Mouse (Mus musculus) brain, embryonic 18.5 days (tissue): ENCODE measurements around the gene Slc7a1.
A peak's percentile ranks its signal among the peaks of the same experiment; 100 is the strongest.

Experiments
- DNase-seq: peaks from one replicate; pipeline ENCODE4 v3.0.0-alpha.2; 2012; ENCODE audit warnings: low read depth, low spot score

Gene Slc7a1

DNA sequence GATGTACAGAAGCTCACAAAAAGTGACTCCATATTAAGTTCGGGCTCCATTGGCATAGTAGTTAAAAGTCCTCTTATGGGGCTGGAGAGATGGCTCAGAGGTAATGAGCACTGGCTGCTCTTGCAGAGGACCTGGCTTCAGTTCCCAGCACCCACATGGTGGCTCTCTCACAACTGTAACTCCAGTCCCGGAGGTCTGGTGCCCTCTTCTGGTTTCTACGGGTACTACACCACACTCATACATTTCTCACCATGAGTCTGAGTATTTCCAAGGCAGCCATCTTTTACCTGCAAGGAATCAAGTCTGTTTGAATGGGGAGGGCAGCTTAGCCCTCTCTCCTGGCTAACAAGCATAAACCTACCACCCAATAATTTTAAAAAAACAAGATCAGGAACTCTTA lies 30.5 kb downstream of the Slc7a1 start:
- no peak for DNase-seq

GRCm38 (mm10) chr5:148367816-148368215 lies 31.9 kb downstream of the Slc7a1 start:
- no peak for DNase-seq

GRCm38 (mm10) chr5:148366455-148366854 lies 33.2 kb downstream of the Slc7a1 start:
- DNase-seq: no peak

GRCm38 (mm10) chr5:148363441-148364113 lies 36.1 kb downstream of the Slc7a1 start:
- DNase-seq: no peak

- no peak for DNase-seq
Measured at GRCm38 (mm10) chr5:148362296-148362695, 37.4 kb downstream of the Slc7a1 start.

GRCm38 (mm10) chr5:148361759-148362010 lies 38.0 kb downstream of the Slc7a1 start:
- DNase-seq: no peak

DNA sequence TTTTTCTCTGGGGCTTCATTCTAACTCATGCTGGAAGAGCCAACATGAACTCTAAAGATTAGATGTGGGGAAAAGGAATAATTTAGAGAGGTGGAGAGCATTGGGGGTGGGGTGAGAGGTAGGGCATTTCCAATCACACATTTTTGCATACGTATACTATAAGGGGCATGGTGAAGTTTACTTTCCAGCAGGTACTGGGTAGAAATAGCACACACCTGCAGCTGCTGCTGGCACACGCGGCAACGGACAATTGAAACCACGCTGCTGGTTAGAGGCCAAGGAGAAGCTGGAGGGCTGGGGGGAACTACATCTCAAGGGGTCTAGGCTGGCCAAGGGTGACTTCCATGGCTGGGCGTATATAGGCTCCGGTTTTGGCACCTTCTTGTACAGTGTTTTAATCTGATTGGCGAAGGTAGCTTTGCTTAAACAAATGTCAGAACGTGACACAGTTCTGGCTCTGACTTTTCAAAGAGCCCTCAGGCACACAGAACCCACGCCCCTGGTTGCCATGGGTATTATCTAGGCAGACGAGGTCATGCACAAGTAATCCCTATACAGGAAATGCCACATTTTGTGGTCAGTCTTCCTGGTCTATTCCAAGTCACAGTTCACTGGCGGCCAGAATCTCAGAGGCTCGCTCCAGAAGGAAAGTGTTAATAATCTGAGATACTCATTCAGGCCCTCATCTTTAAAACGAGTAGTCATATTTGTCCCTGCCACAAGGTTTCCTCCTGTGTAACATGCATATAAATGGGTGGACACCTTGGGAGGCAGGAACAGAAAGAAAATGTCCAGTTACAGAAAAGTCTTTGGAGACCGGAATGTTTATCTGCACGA lies 38.6 kb downstream of the Slc7a1 start:
- DNase-seq: no peak

- no peak for DNase-seq
Measured at GRCm38 (mm10) chr5:148359131-148359530, 40.6 kb downstream of the Slc7a1 start.

GRCm38 (mm10) chr5:148357168-148357567 lies 42.5 kb downstream of the Slc7a1 start:
- no peak for DNase-seq

DNA sequence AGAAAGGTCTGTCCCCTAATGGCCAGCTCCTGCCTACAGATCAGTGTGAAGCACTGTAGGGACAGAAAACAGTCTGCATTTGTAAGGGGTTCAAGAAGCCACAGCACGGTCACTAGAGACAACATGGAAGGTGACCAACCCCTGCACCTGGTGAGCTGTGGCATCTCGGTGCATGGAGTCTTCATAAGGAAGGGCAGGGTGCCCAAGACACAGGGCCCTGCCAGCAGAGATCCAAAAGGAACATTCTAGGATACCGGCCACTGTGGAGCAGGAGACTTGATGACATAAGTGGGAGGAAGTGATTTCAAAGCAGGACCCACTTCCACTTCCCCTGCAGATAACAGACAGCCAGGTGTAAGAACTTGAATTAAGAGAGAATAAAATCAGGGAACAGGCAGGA lies 43.9 kb downstream of the Slc7a1 start:
- DNase-seq: no peak

DNA sequence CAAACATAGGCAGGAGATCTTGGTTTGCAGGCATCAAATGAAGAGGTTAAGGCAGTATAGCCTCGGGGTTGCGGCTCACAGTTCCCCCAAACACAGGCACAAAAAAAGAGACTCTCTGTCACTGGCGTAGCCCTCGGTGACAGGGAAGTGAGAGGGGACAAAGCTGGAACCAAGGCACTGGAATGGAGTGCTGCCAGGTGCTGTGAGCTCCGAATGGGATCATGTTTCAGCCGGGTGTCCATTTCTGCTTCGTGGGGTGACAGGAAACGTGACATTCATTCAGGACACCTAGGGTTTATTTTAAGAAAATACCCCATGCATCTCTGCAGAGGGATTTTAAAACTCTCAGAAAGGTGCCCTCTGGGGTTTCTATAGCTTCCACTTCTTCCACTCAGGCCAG lies 45.2 kb downstream of the Slc7a1 start:
- no peak for DNase-seq

- DNase-seq: no peak
Measured at GRCm38 (mm10) chr5:148353429-148353828, 46.3 kb downstream of the Slc7a1 start.

DNA sequence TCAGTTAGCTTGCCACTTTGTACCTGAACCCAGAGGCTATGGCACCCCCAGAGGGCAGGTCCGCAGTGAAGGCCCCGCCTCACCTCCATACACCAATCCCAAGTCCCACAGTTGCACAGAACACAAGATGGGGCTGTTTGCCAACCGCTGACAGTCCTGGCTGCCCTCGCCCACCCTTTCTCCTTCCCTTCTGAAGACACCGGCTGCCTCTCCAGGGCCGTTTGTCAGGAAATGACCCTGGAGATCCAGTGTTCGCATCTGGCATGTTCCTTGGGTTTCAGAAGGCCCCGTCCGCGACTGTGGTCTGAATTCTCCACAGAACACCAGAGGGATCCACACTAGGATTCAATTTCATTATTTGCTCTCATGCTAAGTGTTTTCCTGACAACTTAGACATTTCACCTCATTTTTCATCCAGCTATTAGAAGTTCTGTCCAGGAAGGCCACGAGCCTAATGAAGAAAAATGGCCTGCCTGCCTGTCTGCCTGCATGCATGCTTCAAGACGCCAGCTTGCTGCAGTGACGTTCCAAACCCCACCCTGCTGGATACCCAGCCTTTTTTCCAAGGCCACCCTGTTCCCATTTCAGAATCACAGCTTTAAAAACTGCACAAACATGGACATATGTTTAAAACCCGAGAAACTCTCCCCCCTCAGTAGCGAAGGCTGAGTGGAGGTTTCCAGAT lies 50.2 kb downstream of the Slc7a1 start:
- DNase-seq: no peak

DNA sequence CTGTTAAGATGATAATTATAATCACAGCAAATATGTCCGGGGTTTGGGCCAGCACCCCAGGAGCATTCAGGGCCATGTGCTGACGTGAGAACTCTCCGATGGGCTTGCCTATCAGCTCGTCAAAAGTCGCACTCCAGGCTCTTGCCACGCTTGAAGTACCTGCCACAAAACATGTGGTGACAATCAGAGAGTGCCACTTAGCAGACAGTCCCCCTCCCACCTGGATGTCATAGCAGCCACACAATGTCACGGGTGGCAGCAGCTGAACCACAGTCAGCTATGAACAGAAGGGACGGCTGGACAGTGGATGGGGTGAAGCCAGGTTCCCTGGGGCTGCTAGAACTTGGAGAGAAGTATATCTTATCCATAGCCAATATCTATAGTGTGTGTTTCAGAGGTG lies 51.6 kb downstream of the Slc7a1 start:
- no peak for DNase-seq

DNA sequence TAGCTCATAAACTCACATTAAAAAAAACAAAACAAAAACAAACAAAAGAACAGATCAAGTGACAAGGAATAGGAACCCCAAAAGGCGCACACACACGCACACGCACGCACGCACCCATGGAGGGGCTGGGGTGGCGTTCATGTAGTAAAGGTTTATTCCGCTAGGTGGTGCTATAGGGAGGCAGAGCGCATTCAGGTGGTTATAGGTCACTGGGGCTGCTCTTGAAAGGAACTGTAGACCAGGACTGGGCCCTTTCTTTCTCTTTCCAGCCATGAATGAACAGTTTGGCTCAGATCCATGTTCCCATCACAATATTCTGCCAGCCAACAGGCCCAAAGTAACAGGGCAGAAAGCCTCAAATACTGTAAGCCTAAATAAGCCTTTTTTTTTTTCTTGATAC lies 53.2 kb downstream of the Slc7a1 start:
- DNase-seq: no peak

GRCm38 (mm10) chr5:148344374-148344773 lies 55.3 kb downstream of the Slc7a1 start:
- DNase-seq: no peak

- no peak for DNase-seq
Measured at GRCm38 (mm10) chr5:148342061-148342741, 57.5 kb downstream of the Slc7a1 start.

DNA sequence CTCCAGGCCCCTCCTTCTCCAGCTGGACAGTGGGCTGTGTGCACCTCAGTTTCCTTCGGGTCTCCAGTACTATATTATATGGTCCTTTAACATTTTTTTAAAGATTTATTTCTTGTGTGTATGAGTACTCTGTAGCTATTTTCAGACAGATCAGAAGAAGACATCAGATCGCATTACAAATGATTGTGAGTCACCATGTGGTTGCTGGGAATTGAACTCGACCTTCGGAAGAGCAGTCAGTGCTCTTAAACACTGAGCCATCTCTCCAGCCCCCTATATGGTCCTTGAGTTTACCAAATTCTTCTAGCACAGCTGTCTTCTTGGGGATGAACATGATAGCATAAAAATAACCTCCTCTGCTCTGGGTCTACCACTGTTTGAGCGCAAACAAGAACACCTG lies 60.6 kb downstream of the Slc7a1 start:
- no peak for DNase-seq

GRCm38 (mm10) chr5:148332622-148332974 lies 67.1 kb downstream of the Slc7a1 start:
- DNase-seq: peak; percentile 59

DNA sequence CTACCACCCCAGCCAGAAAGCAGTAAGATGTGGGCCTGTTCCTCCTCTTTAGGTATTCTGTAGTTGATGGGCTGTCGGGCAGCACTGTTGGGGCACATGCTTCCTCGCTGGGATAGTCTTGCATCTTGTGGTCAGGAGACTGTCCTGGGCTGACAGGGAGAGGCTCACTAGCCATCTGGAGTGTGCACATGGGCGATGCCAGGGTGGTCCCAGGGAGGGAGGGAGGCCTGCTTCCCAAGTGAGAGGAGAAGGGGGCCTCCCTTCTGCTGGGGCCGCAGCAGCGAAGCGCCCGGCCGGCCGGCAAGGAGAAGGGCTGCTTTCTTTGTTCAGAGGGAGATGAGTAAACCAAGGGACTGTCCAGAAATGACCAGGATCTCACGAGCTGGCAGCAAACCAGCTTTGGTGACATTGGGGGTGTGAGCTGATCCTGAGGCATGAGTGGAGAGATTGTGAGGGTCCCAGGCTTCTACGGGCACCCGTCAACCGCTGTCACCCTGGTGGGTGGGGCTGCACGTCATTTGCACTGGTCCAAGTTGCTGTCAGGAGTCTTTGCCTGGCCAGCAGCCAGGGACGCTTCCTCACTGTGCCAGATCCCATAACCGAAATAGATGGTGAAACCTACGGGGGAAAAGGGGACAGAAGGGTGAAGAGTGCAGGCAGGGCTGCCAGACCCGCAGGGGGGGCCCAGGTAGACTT lies 67.6 kb downstream of the Slc7a1 start:
- DNase-seq: no peak

DNA sequence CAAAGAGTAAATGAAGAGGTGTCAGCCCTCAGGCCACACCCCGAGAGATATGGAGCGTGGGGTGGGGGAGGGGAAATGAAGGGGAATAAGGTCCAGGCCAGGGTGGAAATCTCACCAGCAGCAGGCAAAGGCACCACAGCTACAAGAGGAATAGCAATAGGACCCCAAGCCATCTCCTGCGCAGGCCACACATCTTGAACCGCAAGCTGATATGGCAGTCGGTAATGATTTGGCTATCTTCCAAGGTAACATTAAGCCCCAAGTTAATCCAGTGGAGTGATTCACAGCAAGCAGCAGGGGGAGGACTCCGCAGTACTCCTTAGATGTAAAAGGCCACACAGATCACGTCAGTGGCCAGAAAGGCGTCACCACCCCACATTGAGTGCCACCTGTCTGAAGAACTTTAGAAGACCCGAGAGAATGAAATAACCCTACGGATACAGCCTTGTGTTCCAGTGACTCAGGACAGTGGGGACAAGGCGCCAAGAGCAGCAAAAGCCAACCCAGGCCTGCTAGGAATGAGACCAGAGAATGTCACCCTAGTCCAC lies 68.4 kb downstream of the Slc7a1 start:
- DNase-seq: no peak
